Comparison of ENCODE assay signal across 10 mouse cellular contexts in genomic region chr10:111801794-111802359, GRCm38 (mm10).
A peak's percentile ranks its signal among the peaks of the same experiment; 100 is the strongest.
DNase-seq lines count a peak whose midpoint lies in the region; ATAC-seq and TF ChIP-seq lines count a peak whose summit lies in the region.
"Had no signal": no experiment of that assay in that cellular context is flagged by ENCODE, and none has a peak within 500 bp of the region (broad histone marks: within the 10 kb centered on the region; RNA-seq: fewer than 3 reads in every experiment).

No protein-coding gene starts in this region.

- no peak overlapping the region for H3K9ac ChIP-seq in kidney, embryonic 16.5 days (replicated peaks; ENCODE audit: low read length)
- no peak overlapping the region for H3K9ac ChIP-seq in embryonic facial prominence, embryonic 11.5 days (replicated peaks; ENCODE audit: low read length)
- H3K9ac ChIP-seq in heart, embryonic 12.5 days = no peak overlapping the region

- no peaks in the 10 kb centered on the region for H3K27me3 ChIP-seq in kidney, embryonic 16.5 days (ENCODE audit: insufficient read depth, low read length)
- H3K27me3 ChIP-seq in embryonic facial prominence, embryonic 11.5 days (ENCODE audit: control insufficient read depth, insufficient read depth, low read length) = no peaks in the 10 kb centered on the region
- H3K27me3 ChIP-seq in heart, embryonic 12.5 days (replicated peaks) = no peaks in the 10 kb centered on the region
- H3K27me3 ChIP-seq: megakaryocyte, embryonic 14.5 days had no signal

- DNase-seq in kidney, postnatal 25 days = no peak
- peak; percentile 77 for DNase-seq in embryonic facial prominence, embryonic 11.5 days (ENCODE audit: low spot score)
- DNase-seq in mesoderm, embryonic 11.5 days (ENCODE audit: low read depth, low spot score) = peak; percentile 74
- DNase-seq in layer of hippocampus, adult 2 months (ENCODE audit: low spot score in 2 of 2) = no peak
- DNase-seq in spleen, postnatal 4 days (ENCODE audit: low spot score in 2 of 2) = no peak
- no peak for DNase-seq in left cerebral cortex, postnatal 10 days (ENCODE audit: extremely low spot score in 1 of 2, low spot score in 2 of 2)
- DNase-seq: cerebellum, adult 11 months had no signal

- H3K36me3 ChIP-seq in kidney, embryonic 16.5 days (ENCODE audit: insufficient read depth, low read length) = no peaks in the 10 kb centered on the region
- no peaks in the 10 kb centered on the region for H3K36me3 ChIP-seq in embryonic facial prominence, embryonic 11.5 days (replicated peaks; ENCODE audit: control insufficient read depth, insufficient read depth, low read depth, low read length)
- H3K36me3 ChIP-seq in heart, embryonic 12.5 days = no peaks in the 10 kb centered on the region

- H3K27ac ChIP-seq in kidney, embryonic 16.5 days (ENCODE audit: low read length) = 0 out of 2 replicates have a peak overlapping the region, but pooled peaks have one; percentile 29
- peak overlapping the region; percentile 3; the same call in 1 of the 2 replicates for H3K27ac ChIP-seq in embryonic facial prominence, embryonic 11.5 days (replicated peaks; ENCODE audit: low read depth, low read length)
- H3K27ac ChIP-seq in heart, embryonic 12.5 days (ENCODE audit: poor library complexity, severe bottlenecking) = 0 out of 2 replicates have a peak overlapping the region, but pooled peaks have one; percentile 30
- H3K27ac ChIP-seq in layer of hippocampus, adult 2 months = no peak overlapping the region

- H3K9me3 ChIP-seq in kidney, embryonic 16.5 days (ENCODE audit: low read length) = no peaks in the 10 kb centered on the region
- no peaks in the 10 kb centered on the region for H3K9me3 ChIP-seq in embryonic facial prominence, embryonic 11.5 days (replicated peaks; ENCODE audit: control insufficient read depth, low read length)
- H3K9me3 ChIP-seq in heart, embryonic 12.5 days (replicated peaks) = no peaks in the 10 kb centered on the region
- H3K9me3 ChIP-seq: megakaryocyte, embryonic 14.5 days had no signal

- 19% methylated on average over 12 of the region's 12 CpGs for WGBS in kidney, embryonic 16.5 days
- 14% methylated on average over 12 of the region's 12 CpGs for WGBS in embryonic facial prominence, embryonic 11.5 days
- 57% methylated on average over 12 of the region's 12 CpGs for WGBS in heart, embryonic 12.5 days

- intact Hi-C loops in left cerebral cortex, postnatal 10 days (cut with DNase I) = no loop called here

- H3K4me2 ChIP-seq in kidney, embryonic 16.5 days (replicated peaks; ENCODE audit: low read depth, low read length) = no peak overlapping the region
- no peak overlapping the region for H3K4me2 ChIP-seq in embryonic facial prominence, embryonic 11.5 days (ENCODE audit: low read depth, low read length)
- peak overlapping the region; percentile 30; the same call in 1 of the 2 replicates for H3K4me2 ChIP-seq in heart, embryonic 12.5 days

- ATAC-seq in kidney, embryonic 16.5 days (ENCODE audit: low FRiP score, low TSS enrichment) = peak; percentile 90
- ATAC-seq in embryonic facial prominence, embryonic 11.5 days (replicated peaks; ENCODE audit: insufficient number of reproducible peaks, low FRiP score, low TSS enrichment, low read depth) = 0 out of 2 replicates have a peak, but pooled peaks have one; percentile 73
- ATAC-seq in heart, embryonic 12.5 days (ENCODE audit: insufficient number of reproducible peaks, low FRiP score) = no peak

- no peak for TF ChIP-seq CTCF in layer of hippocampus, adult 2 months (conservative IDR thresholded peaks at IDR 0.05)

- no peak overlapping the region for H3K4me3 ChIP-seq in kidney, embryonic 16.5 days (ENCODE audit: low read length)
- no peak overlapping the region for H3K4me3 ChIP-seq in embryonic facial prominence, embryonic 11.5 days (ENCODE audit: low read depth, low read length)
- H3K4me3 ChIP-seq in heart, embryonic 12.5 days = no peak overlapping the region
- H3K4me3 ChIP-seq in layer of hippocampus, adult 2 months = no peak overlapping the region
- H3K4me3 ChIP-seq: megakaryocyte, embryonic 14.5 days had no signal

- peaks cover 35% of the 10 kb centered on the region for H3K4me1 ChIP-seq in kidney, embryonic 16.5 days (ENCODE audit: insufficient read depth, low read length)
- peaks cover 2% of the 10 kb centered on the region; the same call in 1 of the 2 replicates for H3K4me1 ChIP-seq in embryonic facial prominence, embryonic 11.5 days (ENCODE audit: control insufficient read depth, insufficient read depth, low read length)
- peaks cover 20% of the 10 kb centered on the region for H3K4me1 ChIP-seq in heart, embryonic 12.5 days (replicated peaks)

Comparison
In these comparisons a context has a peak if more than half of its experiments do, and no peak if none do; other contexts are left out.
1. DNase-seq: peak in embryonic facial prominence, embryonic 11.5 days (single experiment) and mesoderm, embryonic 11.5 days (single experiment); none in kidney, postnatal 25 days (0 of 2), layer of hippocampus, adult 2 months (0 of 2), spleen, postnatal 4 days (0 of 2) and left cerebral cortex, postnatal 10 days (0 of 2).